Mouse (Mus musculus): ENCODE results near the gene Ctr9. TPM values are rescaled to one million over a fixed set of nuclear protein-coding genes. Genes with fewer than 3 reads are reported as not detected.

The Ctr9 gene
- 75.6 and 86.3 TPM in 2 replicates for polyA plus RNA-seq (2014; fragmentation: Nextera tagmentation; extraction: Ambion mirVana)

GRCm38 (mm10) chr7:111028281-111029045 is at the start of gene Ctr9:
Gene Ctr9 (plus strand): TSS chr7:111028951.
- ATAC-seq (ENCODE audit: low read depth), result peak; percentile 97
- Histone ChIP-seq H3K4me3 (ENCODE audit: low read depth, low read length) (peak within 1 kb of the TSS; percentile 48), H3K9me3 (ENCODE audit: control insufficient read depth, low read length) (no peaks in the 10 kb centered on the region), H3K4me2 (ENCODE audit: low read depth, low read length) (peak within 1 kb of the TSS; percentile 61), H3K9ac (replicated peaks; ENCODE audit: low read depth, low read length) (peak within 1 kb of the TSS; percentile 49), H3K27me3 (ENCODE audit: control insufficient read depth, insufficient read depth, low read length) (no peaks in the 10 kb centered on the region), H3K4me1 (ENCODE audit: control insufficient read depth, insufficient read depth, low read length) (peaks cover 8% of the 10 kb centered on the region), H3K27ac (ENCODE audit: low read depth, low read length) (peak within 1 kb of the TSS; percentile 89), H3K36me3 (ENCODE audit: control insufficient read depth, insufficient read depth, low read length) (peaks cover 4% of the 10 kb centered on the region; the same call in 1 of the 2 replicates)
- WGBS, result 6% methylated on average over 45 of the region's 45 CpGs

- H3K4me3 ChIP-seq (ENCODE audit: low read depth, low read length), result no peak overlapping the region
- no peak overlapping the region for H3K9ac ChIP-seq (replicated peaks; ENCODE audit: low read depth, low read length)
- ATAC-seq (ENCODE audit: low read depth), result no peak
- H3K9me3 ChIP-seq (ENCODE audit: control insufficient read depth, low read length), result no peaks in the 10 kb centered on the region
- H3K4me1 ChIP-seq (ENCODE audit: control insufficient read depth, insufficient read depth, low read length), result 0 out of 2 replicates have a peak, but pooled peaks cover 2% of the 10 kb centered on the region
- no peaks in the 10 kb centered on the region for H3K27me3 ChIP-seq (ENCODE audit: control insufficient read depth, insufficient read depth, low read length)
- no peaks in the 10 kb centered on the region for H3K36me3 ChIP-seq (ENCODE audit: control insufficient read depth, insufficient read depth, low read length)
- WGBS, result 64% methylated on average over 8 of the region's 8 CpGs
- H3K4me2 ChIP-seq (ENCODE audit: low read depth, low read length), result no peak overlapping the region
- H3K27ac ChIP-seq (ENCODE audit: low read depth, low read length), result no peak overlapping the region
Measured at GRCm38 (mm10) chr7:110981036-110981435, 47.7 kb upstream of the Ctr9 start.

- 64% methylated on average over 7 of the region's 7 CpGs for WGBS
- Histone ChIP-seq H3K4me3 (ENCODE audit: low read depth, low read length) (no peak within 1 kb of the TSS), H3K27me3 (ENCODE audit: control insufficient read depth, insufficient read depth, low read length) (no peaks in the 10 kb centered on the region), H3K4me2 (ENCODE audit: low read depth, low read length) (no peak within 1 kb of the TSS), H3K4me1 (ENCODE audit: control insufficient read depth, insufficient read depth, low read length) (0 out of 2 replicates have a peak, but pooled peaks cover 2% of the 10 kb centered on the region), H3K9ac (replicated peaks; ENCODE audit: low read depth, low read length) (0 out of 2 replicates have a peak within 1 kb of the TSS, but pooled peaks have one; percentile 7), H3K36me3 (ENCODE audit: control insufficient read depth, insufficient read depth, low read length) (no peaks in the 10 kb centered on the region), H3K27ac (ENCODE audit: low read depth, low read length) (no peak within 1 kb of the TSS), H3K9me3 (ENCODE audit: control insufficient read depth, low read length) (no peaks in the 10 kb centered on the region)
- ATAC-seq (ENCODE audit: low read depth), result no peak
Measured at GRCm38 (mm10) chr7:110982053-110982705, 46.6 kb upstream of the Ctr9 start, which contains the start of gene Mrvi1. Gene Mrvi1 (minus strand): TSS chr7:110982461.

GRCm38 (mm10) chr7:110982764-110983163 is 46.0 kb upstream of the Ctr9 start:
- no peak for ATAC-seq (ENCODE audit: low read depth)
- Histone ChIP-seq H3K27me3 (ENCODE audit: control insufficient read depth, insufficient read depth, low read length) (no peaks in the 10 kb centered on the region), H3K36me3 (ENCODE audit: control insufficient read depth, insufficient read depth, low read length) (no peaks in the 10 kb centered on the region), H3K4me1 (ENCODE audit: control insufficient read depth, insufficient read depth, low read length) (0 out of 2 replicates have a peak, but pooled peaks cover 2% of the 10 kb centered on the region), H3K4me2 (ENCODE audit: low read depth, low read length) (no peak overlapping the region), H3K4me3 (ENCODE audit: low read depth, low read length) (no peak overlapping the region), H3K9ac (replicated peaks; ENCODE audit: low read depth, low read length) (no peak overlapping the region), H3K9me3 (ENCODE audit: control insufficient read depth, low read length) (no peaks in the 10 kb centered on the region), H3K27ac (ENCODE audit: low read depth, low read length) (no peak overlapping the region)
- WGBS, result 74% methylated on average over 4 of the region's 4 CpGs

- 65% methylated on average over 5 of the region's 5 CpGs for WGBS
- H3K9ac ChIP-seq (replicated peaks; ENCODE audit: low read depth, low read length), result no peak overlapping the region
- no peak overlapping the region for H3K4me3 ChIP-seq (ENCODE audit: low read depth, low read length)
- H3K4me1 ChIP-seq (ENCODE audit: control insufficient read depth, insufficient read depth, low read length), result 0 out of 2 replicates have a peak, but pooled peaks cover 2% of the 10 kb centered on the region
- H3K36me3 ChIP-seq (ENCODE audit: control insufficient read depth, insufficient read depth, low read length), result no peaks in the 10 kb centered on the region
- no peak overlapping the region for H3K27ac ChIP-seq (ENCODE audit: low read depth, low read length)
- H3K4me2 ChIP-seq (ENCODE audit: low read depth, low read length), result no peak overlapping the region
- H3K27me3 ChIP-seq (ENCODE audit: control insufficient read depth, insufficient read depth, low read length), result no peaks in the 10 kb centered on the region
- no peaks in the 10 kb centered on the region for H3K9me3 ChIP-seq (ENCODE audit: control insufficient read depth, low read length)
- no peak for ATAC-seq (ENCODE audit: low read depth)
Measured at GRCm38 (mm10) chr7:110983621-110984020, 45.1 kb upstream of the Ctr9 start.

- Histone ChIP-seq H3K9ac (replicated peaks; ENCODE audit: low read depth, low read length) (no peak overlapping the region), H3K27ac (ENCODE audit: low read depth, low read length) (no peak overlapping the region), H3K36me3 (ENCODE audit: control insufficient read depth, insufficient read depth, low read length) (no peaks in the 10 kb centered on the region), H3K27me3 (ENCODE audit: control insufficient read depth, insufficient read depth, low read length) (no peaks in the 10 kb centered on the region), H3K9me3 (ENCODE audit: control insufficient read depth, low read length) (no peaks in the 10 kb centered on the region), H3K4me2 (ENCODE audit: low read depth, low read length) (no peak overlapping the region), H3K4me3 (ENCODE audit: low read depth, low read length) (no peak overlapping the region), H3K4me1 (ENCODE audit: control insufficient read depth, insufficient read depth, low read length) (0 out of 2 replicates have a peak, but pooled peaks cover 7% of the 10 kb centered on the region)
- WGBS, result 49% methylated on average over 7 of the region's 7 CpGs
- ATAC-seq (ENCODE audit: low read depth), result no peak
Measured at GRCm38 (mm10) chr7:110985581-110986265, 43.0 kb upstream of the Ctr9 start.

- Histone ChIP-seq H3K4me3 (ENCODE audit: low read depth, low read length) (no peak overlapping the region), H3K4me1 (ENCODE audit: control insufficient read depth, insufficient read depth, low read length) (0 out of 2 replicates have a peak, but pooled peaks cover 4% of the 10 kb centered on the region), H3K9me3 (ENCODE audit: control insufficient read depth, low read length) (no peaks in the 10 kb centered on the region), H3K36me3 (ENCODE audit: control insufficient read depth, insufficient read depth, low read length) (no peaks in the 10 kb centered on the region), H3K27me3 (ENCODE audit: control insufficient read depth, insufficient read depth, low read length) (no peaks in the 10 kb centered on the region), H3K4me2 (ENCODE audit: low read depth, low read length) (no peak overlapping the region), H3K27ac (ENCODE audit: low read depth, low read length) (no peak overlapping the region), H3K9ac (replicated peaks; ENCODE audit: low read depth, low read length) (no peak overlapping the region)
- WGBS, result 84% methylated on average over 3 of the region's 3 CpGs
- ATAC-seq (ENCODE audit: low read depth), result no peak
Measured at GRCm38 (mm10) chr7:110988081-110988480, 40.7 kb upstream of the Ctr9 start.

GRCm38 (mm10) chr7:110989286-110989879 is 39.4 kb upstream of the Ctr9 start:
- H3K9ac ChIP-seq (replicated peaks; ENCODE audit: low read depth, low read length), result no peak overlapping the region
- no peaks in the 10 kb centered on the region for H3K9me3 ChIP-seq (ENCODE audit: control insufficient read depth, low read length)
- H3K27ac ChIP-seq (ENCODE audit: low read depth, low read length), result peak overlapping the region; percentile 39; the same call in 1 of the 2 replicates
- no peak overlapping the region for H3K4me3 ChIP-seq (ENCODE audit: low read depth, low read length)
- no peaks in the 10 kb centered on the region for H3K36me3 ChIP-seq (ENCODE audit: control insufficient read depth, insufficient read depth, low read length)
- 0 out of 2 replicates have a peak, but pooled peaks cover 4% of the 10 kb centered on the region for H3K4me1 ChIP-seq (ENCODE audit: control insufficient read depth, insufficient read depth, low read length)
- ATAC-seq (ENCODE audit: low read depth), result peak; percentile 74
- WGBS, result 20% methylated on average over 5 of the region's 5 CpGs
- no peaks in the 10 kb centered on the region for H3K27me3 ChIP-seq (ENCODE audit: control insufficient read depth, insufficient read depth, low read length)
- no peak overlapping the region for H3K4me2 ChIP-seq (ENCODE audit: low read depth, low read length)
